Mouse (Mus musculus) natural killer cell, adult 2 months (primary cell): ENCODE results near the gene Nat14.
"Not testable (repeated sequence)": the region's sequence is repeated elsewhere in the genome, so short reads cannot be mapped to it uniquely, and the experiment has no call there.

Experiments used
- DNase-seq, 2 experiments: peaks; one replicate each; pipeline ENCODE4 v3.0.0; 2022; ENCODE audit warnings: low spot score in 2 of 2

The Nat14 gene

GRCm38 (mm10) chr7:4921824-4922482 is at the start of gene Nat14:
TSS of gene Nat14 (plus strand) at chr7:4922028.
- no peak for DNase-seq

GRCm38 (mm10) chr7:4876753-4877221 is 45.0 kb upstream of the Nat14 start, which contains the start of gene Isoc2a:
TSS of gene Isoc2a (plus strand) at chr7:4877153.
- DNase-seq: peak; percentile 88 to 89

- DNase-seq: no peak
These were observed 44.6 kb upstream of the Nat14 start for GRCm38 (mm10) chr7:4877226-4877625.

GRCm38 (mm10) chr7:4878186-4878585 is 43.6 kb upstream of the Nat14 start:
- peak in 1 of 2 experiments; percentile 22 for DNase-seq

- not testable (repeated sequence) for DNase-seq
These were observed 42.8 kb upstream of the Nat14 start for GRCm38 (mm10) chr7:4879036-4879435.

GRCm38 (mm10) chr7:4886680-4887079 is 35.1 kb upstream of the Nat14 start:
- DNase-seq: no peak

GRCm38 (mm10) chr7:4895186-4895585 is 26.6 kb upstream of the Nat14 start:
- DNase-seq: no peak

GRCm38 (mm10) chr7:4898851-4899648 is 22.8 kb upstream of the Nat14 start:
- no peak for DNase-seq

GRCm38 (mm10) chr7:4899649-4900522 is 21.9 kb upstream of the Nat14 start:
- DNase-seq: no peak

GRCm38 (mm10) chr7:4900523-4900851 is 21.3 kb upstream of the Nat14 start:
- no peak for DNase-seq

- DNase-seq: peak in 1 of 2 experiments; percentile 49
These were observed 20.7 kb upstream of the Nat14 start for GRCm38 (mm10) chr7:4901171-4901570.

GRCm38 (mm10) chr7:4902404-4902803 is 19.4 kb upstream of the Nat14 start:
- DNase-seq: no peak

GRCm38 (mm10) chr7:4906466-4906950 is 15.3 kb upstream of the Nat14 start, which contains the start of gene Gm36210:
TSS of gene Gm36210 (minus strand) at chr7:4906516.
- no peak for DNase-seq

- DNase-seq: peak in 1 of 2 experiments; percentile 31
These were observed 10.3 kb upstream of the Nat14 start for GRCm38 (mm10) chr7:4911561-4911960.

- DNase-seq: no peak
These were observed 9.6 kb upstream of the Nat14 start for GRCm38 (mm10) chr7:4912248-4912647.

GRCm38 (mm10) chr7:4915007-4915665 is 6.7 kb upstream of the Nat14 start, which contains the start of gene Zfp628:
TSS of gene Zfp628 (plus strand) at chr7:4915217.
- peak; percentile 85 to 91 for DNase-seq

GRCm38 (mm10) chr7:4915669-4916416 is 6.0 kb upstream of the Nat14 start:
- DNase-seq: no peak

- no peak for DNase-seq
These were observed 4.3 kb upstream of the Nat14 start for GRCm38 (mm10) chr7:4917494-4917893.

- DNase-seq: no peak
These were observed 3.1 kb upstream of the Nat14 start for GRCm38 (mm10) chr7:4918681-4919080.

- no peak for DNase-seq
These were observed 2.7 kb upstream of the Nat14 start for GRCm38 (mm10) chr7:4919096-4919495.
